Mouse (Mus musculus) heart, adult 2 months (tissue): ENCODE results near the gene Amfr. TPM values are rescaled to one million over a fixed set of nuclear protein-coding genes. Genes with fewer than 3 reads are reported as not detected.

Source experiments
- DNase-seq, 2 experiments: peaks; one replicate each; pipeline ENCODE4 v3.0.0; 2021
- H3K27ac ChIP-seq: fragments of 200-600 bp; 2 replicates; pipeline ENCODE4 v1.8.1; 2022
- H3K27me3 ChIP-seq: fragments of 200-500 bp; 2 replicates; pipeline ENCODE4 v1.6.1; 2012; ENCODE audit warnings: mild to moderate bottlenecking, low read length, inconsistent platforms, mixed read lengths; ENCODE audit not compliant: control insufficient read depth, insufficient read depth
- H3K36me3 ChIP-seq: fragments of 200-500 bp; 2 replicates; pipeline ENCODE4 v1.6.1; 2012; ENCODE audit warnings: low read length, inconsistent platforms; ENCODE audit not compliant: control insufficient read depth, insufficient read depth
- H3K4me1 ChIP-seq: fragments of 200-500 bp; 2 replicates; pipeline ENCODE4 v1.6.1; 2011; ENCODE audit warnings: low read length; ENCODE audit not compliant: control insufficient read depth, insufficient read depth
- H3K4me3 ChIP-seq: fragments of 200-600 bp; 2 replicates; pipeline ENCODE4 v1.8.1; 2022
- H3K79me2 ChIP-seq: fragments of 200-500 bp; replicated peaks from 2 replicates; pipeline ENCODE4 v1.6.1; 2012; ENCODE audit warnings: mild to moderate bottlenecking, inconsistent platforms, low read length, moderate library complexity, mixed read lengths; ENCODE audit not compliant: control insufficient read depth, insufficient read depth
- H3K9ac ChIP-seq: fragments of 200-500 bp; 2 replicates; pipeline ENCODE4 v1.6.1; 2012; ENCODE audit warnings: low read depth, mild to moderate bottlenecking, control low read depth, inconsistent platforms, low read length, mixed read lengths
- CTCF ChIP-seq: fragments of 200-600 bp; IDR thresholded peaks from 2 replicates; pipeline ENCODE4 v1.8.1; 2022; ENCODE audit warnings: antibody characterized with exemption, mild to moderate bottlenecking, moderate library complexity
- EP300 ChIP-seq: fragments of 200-500 bp; IDR thresholded peaks from 2 replicates; pipeline ENCODE4 v1.6.1; 2011; ENCODE audit warnings: low read depth, low read length, control low read depth; ENCODE audit not compliant: insufficient read depth
- POLR2A ChIP-seq: fragments of 200-500 bp; IDR thresholded peaks from 2 replicates; pipeline ENCODE4 v1.6.1; 2011; ENCODE audit warnings: mild to moderate bottlenecking, low read depth, low read length, control low read depth; ENCODE audit not compliant: insufficient read depth
- WGBS: fragments of 180-500 bp; shearing (Covaris S2); methylation state at CpG from one replicate; pipeline ENCODE4 v1.1.7; 2018; 5-methylcytosine and 5-hydroxymethylcytosine counted together
- intact Hi-C: fragments of 180-260 bp; cut with DNase I; formaldehyde crosslinking; loops from one replicate; pipeline ENCODE4 v1.15.1; 2025
- polyA plus RNA-seq: library from polyadenylated mRNA; depleted of rRNA; stranded (reverse); fragments of >200 nt; gene quantifications from 2 replicates; pipeline ENCODE4 v1.2.3, GENCODE M21; 2012
- total RNA-seq, 2 experiments: library from RNA; stranded (reverse); gene quantifications; 2 replicates each; pipeline ENCODE4 v1.2.3; 2021

Gene Amfr
- total and polyA plus RNA-seq, 3 experiments: 115 to 140 (median 127) TPM

DNA sequence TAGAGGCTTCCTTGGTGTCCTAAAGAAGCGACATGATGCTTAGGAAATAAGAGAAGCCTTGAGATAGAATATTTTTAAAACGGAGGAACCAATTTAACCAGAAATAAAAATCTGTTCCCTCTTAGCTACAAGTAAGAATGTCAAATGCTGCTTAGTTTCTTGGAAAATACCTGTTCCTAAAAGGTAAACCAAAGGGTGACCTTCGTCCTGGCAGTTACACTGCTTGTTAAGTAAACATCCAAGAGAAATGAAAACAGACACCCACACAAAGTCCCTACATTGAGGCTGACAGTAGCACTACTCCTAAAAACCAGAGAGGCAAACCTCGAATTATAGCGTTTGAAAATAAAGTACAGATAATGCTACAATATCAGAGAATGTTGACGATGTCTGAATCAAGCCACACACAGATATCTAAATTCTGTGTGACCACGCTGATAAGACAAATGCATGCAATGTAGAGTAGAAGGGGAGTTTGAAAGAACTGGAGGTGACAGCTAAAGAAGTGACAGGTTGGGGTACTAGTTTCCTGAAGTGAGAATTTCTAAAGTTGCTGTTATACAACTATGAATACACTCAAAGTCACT, 477 bp upstream of the Amfr start:
- Histone ChIP-seq H3K36me3 (no peaks in the 10 kb centered on the region; the same call in 1 of the 2 replicates), H3K4me3 (peak overlapping the region; percentile 64), H3K27me3 (no peaks in the 10 kb centered on the region), H3K4me1 (peaks cover 7% of the 10 kb centered on the region), H3K9ac (peak overlapping the region; percentile 99), H3K27ac (peak overlapping the region; percentile 89), H3K79me2 (peaks cover 2% of the 10 kb centered on the region)
- intact Hi-C loops: loop anchor here (5.0 kb wide), 1 partner anchor 84 kb away; the partner anchor contains the start of gene Bbs2
- TF ChIP-seq POLR2A (no peak), EP300 (no peak), CTCF (no peak)
- WGBS: 28% methylated on average over 7 of the region's 7 CpGs
- no peak for DNase-seq

DNA sequence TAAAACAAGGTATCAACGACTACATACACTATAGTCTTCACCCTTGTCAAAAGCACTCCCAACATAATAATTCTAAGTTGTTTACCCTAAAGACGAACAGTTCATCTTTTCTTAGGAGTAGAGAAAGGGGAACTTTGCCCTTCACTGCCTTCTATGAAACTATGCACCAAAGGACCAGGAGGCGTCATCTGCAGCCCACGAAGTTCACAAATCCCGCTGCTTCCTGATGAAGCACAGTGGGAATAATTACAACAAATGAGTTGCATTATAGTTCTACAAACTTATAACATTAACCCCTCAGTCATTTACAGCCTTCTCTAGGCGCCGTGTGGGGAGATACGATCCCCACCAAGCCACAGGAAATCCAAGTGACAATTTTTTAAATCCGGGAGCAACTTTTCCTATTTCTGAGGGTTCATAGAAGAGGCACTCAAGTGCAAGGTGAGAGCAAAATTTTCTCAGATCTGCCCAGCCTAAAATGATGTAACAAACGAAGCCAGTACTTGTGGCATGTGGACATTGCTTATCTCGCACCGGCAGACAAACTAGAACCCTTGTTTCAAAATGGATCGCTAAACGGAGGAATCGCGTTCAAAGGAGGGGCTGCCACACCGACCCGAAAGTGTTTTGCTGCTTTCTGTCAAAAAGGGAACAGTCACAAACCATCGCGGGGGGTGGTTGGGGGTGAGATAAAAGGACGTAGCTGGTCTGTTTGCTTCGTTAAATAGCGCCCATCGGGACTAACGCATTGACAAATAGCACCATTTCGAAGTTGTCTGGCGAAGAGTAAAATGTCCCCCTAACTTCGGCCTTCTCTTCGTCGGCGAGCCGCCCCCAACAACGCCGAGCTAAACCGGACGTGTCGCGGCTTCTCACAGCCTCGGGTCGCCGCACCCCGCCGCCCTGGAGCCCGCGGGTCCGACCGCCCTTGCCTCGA, 1.3 kb downstream of the Amfr start:
- Histone ChIP-seq H3K36me3 (no peaks in the 10 kb centered on the region; the same call in 1 of the 2 replicates), H3K4me1 (peaks cover 7% of the 10 kb centered on the region), H3K27ac (peak overlapping the region; percentile 92), H3K4me3 (peak overlapping the region; percentile 89), H3K27me3 (no peaks in the 10 kb centered on the region), H3K9ac (peak overlapping the region; percentile 99), H3K79me2 (peaks cover 2% of the 10 kb centered on the region)
- 4% methylated on average over 48 of the region's 48 CpGs for WGBS
- intact Hi-C loops: loop anchor here (1.0 to 5.0 kb wide), 2 partner anchors 25 to 86 kb away; partner anchors contain the start of gene Bbs2
- TF ChIP-seq POLR2A (no peak), EP300 (no peak), CTCF (no peak)
- no peak for DNase-seq

GRCm38 (mm10) chr8:94010101-94010705, 2.4 kb downstream of the Amfr start:
- no peak overlapping the region for H3K9ac ChIP-seq
- 41% methylated on average over 2 of the region's 2 CpGs for whole genome bisulfite sequencing

DNA sequence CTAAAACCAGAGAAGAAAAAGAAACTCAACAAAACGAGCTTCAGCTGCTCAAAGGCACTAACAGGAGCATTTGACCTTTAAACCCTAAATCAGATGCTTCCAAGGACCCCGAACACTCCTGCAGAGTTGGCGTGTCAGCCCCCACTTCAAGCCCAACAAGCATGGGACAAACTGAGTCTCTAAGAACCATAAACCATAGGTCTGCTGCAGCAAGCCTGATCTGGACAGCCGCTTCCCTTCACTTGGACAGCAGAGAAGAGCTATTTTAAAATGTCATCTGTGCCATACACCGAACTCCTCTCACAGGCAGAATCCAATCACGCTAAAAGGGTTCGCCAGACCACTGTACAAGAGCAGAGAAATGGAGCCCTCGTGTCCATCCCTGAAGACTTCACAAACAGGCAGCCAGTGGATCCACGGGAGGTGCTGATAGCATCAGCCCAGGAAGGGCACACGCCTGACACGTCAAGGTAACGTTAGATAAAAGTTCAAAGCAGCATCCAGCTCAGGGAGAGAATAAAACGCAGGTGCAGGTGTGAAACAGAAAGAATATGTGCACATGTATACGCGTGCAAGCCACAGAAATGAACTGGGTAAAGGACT, 3.3 kb downstream of the Amfr start:
- Histone ChIP-seq H3K27me3 (no peaks in the 10 kb centered on the region), H3K9ac (no peak overlapping the region; the same call in 1 of the 2 replicates)

More at GRCm38 (mm10) chr8:94010101-94010705, 2.4 kb downstream of the Amfr start:
- intact Hi-C loops: loop anchor here (5.0 kb wide), 1 partner anchor 87 kb away; the partner anchor contains the start of gene Bbs2
- Histone ChIP-seq H3K79me2 (peaks cover 6% of the 10 kb centered on the region), H3K27ac (no peak overlapping the region), H3K4me3 (no peak overlapping the region), H3K36me3 (no peaks in the 10 kb centered on the region; the same call in 1 of the 2 replicates), H3K4me1 (peaks cover 7% of the 10 kb centered on the region), H3K27me3 (no peaks in the 10 kb centered on the region)
- TF ChIP-seq CTCF (no peak), EP300 (no peak), POLR2A (no peak)
- DNase-seq: no peak

DNA sequence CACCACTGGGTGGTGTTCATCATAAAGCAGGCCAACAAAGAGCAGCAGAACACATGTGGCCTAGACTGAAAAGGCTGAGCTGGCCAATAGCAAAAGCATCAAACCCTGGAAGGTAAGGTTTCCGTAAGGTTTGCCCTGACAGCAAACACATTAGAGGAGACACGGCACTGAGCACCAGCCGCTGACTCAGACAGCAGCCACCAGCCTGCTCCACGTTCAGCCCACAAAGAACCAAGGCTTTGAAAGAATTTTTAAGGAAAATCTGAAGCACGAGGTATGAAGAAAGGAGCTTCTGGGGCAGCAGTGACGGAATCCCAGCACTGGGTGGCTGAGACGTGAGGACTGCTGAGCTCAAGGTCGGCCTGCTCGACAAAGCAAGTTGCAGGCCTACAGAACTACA, 8.5 kb downstream of the Amfr start:
- no peak for DNase-seq
- no peak for TF ChIP-seq POLR2A
- Histone ChIP-seq H3K4me3 (no peak overlapping the region), H3K27ac (no peak overlapping the region), H3K9ac (no peak overlapping the region), H3K4me1 (peaks cover 2% of the 10 kb centered on the region), H3K36me3 (no peaks in the 10 kb centered on the region), H3K79me2 (peaks cover 5% of the 10 kb centered on the region), H3K27me3 (no peaks in the 10 kb centered on the region)
- intact Hi-C loops: no loop called here
- WGBS: 90% methylated on average over 9 of the region's 9 CpGs

More for the DNA sequence above, 3.3 kb downstream of the Amfr start:
- 50% methylated on average over 15 of the region's 15 CpGs for WGBS
- Histone ChIP-seq H3K27ac (no peak overlapping the region), H3K4me1 (peaks cover 7% of the 10 kb centered on the region), H3K36me3 (no peaks in the 10 kb centered on the region; the same call in 1 of the 2 replicates), H3K4me3 (no peak overlapping the region), H3K79me2 (peaks cover 6% of the 10 kb centered on the region)
- TF ChIP-seq EP300 (no peak), POLR2A (no peak)
- DNase-seq: peak in 1 of 2 experiments; percentile 21
- intact Hi-C loops: no loop called here
